In genomic region chr19:48391551-48391950, GRCm38 (mm10) we compare ENCODE assay signal across 12 mouse cellular contexts.
DNase-seq lines count a peak whose midpoint lies in the region; ATAC-seq and TF ChIP-seq lines count a peak whose summit lies in the region.
"Had no signal": no experiment of that assay in that cellular context is flagged by ENCODE, and none has a peak within 500 bp of the region (broad histone marks: within the 10 kb centered on the region; RNA-seq: fewer than 3 reads in every experiment).

No protein-coding gene starts in this region.

- TF ChIP-seq CTCF in layer of hippocampus, adult 2 months (conservative IDR thresholded peaks at IDR 0.05) = peak; percentile 85
- TF ChIP-seq CTCF in stomach, postnatal 0 days (IDR thresholded peaks at IDR 0.05; ENCODE audit: low read depth) = peak; percentile 66

- H3K4me3 ChIP-seq in heart, embryonic 12.5 days = no peak overlapping the region
- H3K4me3 ChIP-seq in midbrain, embryonic 14.5 days (replicated peaks; ENCODE audit: low read depth, low read length) = no peak overlapping the region
- no peak overlapping the region for H3K4me3 ChIP-seq in midbrain, embryonic 10.5 days
- no peak overlapping the region for H3K4me3 ChIP-seq in layer of hippocampus, adult 2 months
- H3K4me3 ChIP-seq in stomach, postnatal 0 days (ENCODE audit: low read depth, low read length) = no peak overlapping the region
- H3K4me3 ChIP-seq in neural tube, embryonic 15.5 days (replicated peaks) = no peak overlapping the region
- H3K4me3 ChIP-seq: embryonic facial prominence, embryonic 15.5 days; heart, embryonic 15.5 days had no signal

- H3K27me3 ChIP-seq in heart, embryonic 12.5 days (replicated peaks) = peaks cover 2% of the 10 kb centered on the region; the same call in 1 of the 2 replicates
- no peaks in the 10 kb centered on the region for H3K27me3 ChIP-seq in midbrain, embryonic 14.5 days (ENCODE audit: control insufficient read depth, insufficient read depth, low read length)
- no peaks in the 10 kb centered on the region for H3K27me3 ChIP-seq in midbrain, embryonic 10.5 days (ENCODE audit: low read depth, poor library complexity, severe bottlenecking)
- H3K27me3 ChIP-seq in stomach, postnatal 0 days (ENCODE audit: control insufficient read depth, insufficient read depth, low read length) = no peaks in the 10 kb centered on the region
- H3K27me3 ChIP-seq in neural tube, embryonic 15.5 days (replicated peaks) = no peaks in the 10 kb centered on the region
- H3K27me3 ChIP-seq: embryonic facial prominence, embryonic 15.5 days; heart, embryonic 15.5 days had no signal

- H3K4me2 ChIP-seq in heart, embryonic 12.5 days = no peak overlapping the region
- H3K4me2 ChIP-seq in midbrain, embryonic 14.5 days (ENCODE audit: low read length) = no peak overlapping the region
- no peak overlapping the region for H3K4me2 ChIP-seq in stomach, postnatal 0 days (replicated peaks; ENCODE audit: low read depth)
- H3K4me2 ChIP-seq in neural tube, embryonic 15.5 days = no peak overlapping the region
- H3K4me2 ChIP-seq: embryonic facial prominence, embryonic 15.5 days; heart, embryonic 15.5 days had no signal

- ATAC-seq in heart, embryonic 12.5 days (ENCODE audit: insufficient number of reproducible peaks, low FRiP score) = no peak
- no peak for ATAC-seq in midbrain, embryonic 14.5 days (ENCODE audit: low FRiP score, low TSS enrichment)
- no peak for ATAC-seq in stomach, postnatal 0 days (ENCODE audit: low FRiP score, low TSS enrichment)
- no peak for ATAC-seq in neural tube, embryonic 15.5 days (ENCODE audit: low FRiP score)

- DNase-seq in heart, postnatal 10 days = peak; percentile 4 to 20
- peak; percentile 71 for DNase-seq in midbrain, embryonic 14.5 days
- no peak for DNase-seq in midbrain, embryonic 10.5 days (ENCODE audit: low spot score)
- DNase-seq in layer of hippocampus, adult 2 months (ENCODE audit: low spot score in 2 of 2) = peak; percentile 49 to 50
- no peak for DNase-seq in stomach, postnatal 0 days (ENCODE audit: low spot score)
- DNase-seq in yolk sac, embryonic 10.5 days (ENCODE audit: low spot score) = no peak
- DNase-seq: adrenal gland, adult 8-10 months had no signal

- 38% methylated on average over 1 of the region's 1 CpGs for whole genome bisulfite sequencing in heart, embryonic 12.5 days
- 69% methylated on average over 1 of the region's 1 CpGs for WGBS in midbrain, embryonic 14.5 days
- WGBS in midbrain, embryonic 10.5 days = 88% methylated on average over 1 of the region's 1 CpGs
- 61% methylated on average over 1 of the region's 1 CpGs for WGBS in stomach, postnatal 0 days
- 46% methylated on average over 1 of the region's 1 CpGs for WGBS in neural tube, embryonic 15.5 days

- no peak for TF ChIP-seq EP300 in stomach, postnatal 0 days (optimal IDR thresholded peaks at IDR 0.05)

- H3K9me3 ChIP-seq in heart, embryonic 12.5 days (replicated peaks) = no peaks in the 10 kb centered on the region
- no peaks in the 10 kb centered on the region for H3K9me3 ChIP-seq in midbrain, embryonic 14.5 days (ENCODE audit: control insufficient read depth, low read length)
- H3K9me3 ChIP-seq in midbrain, embryonic 10.5 days (replicated peaks) = no peaks in the 10 kb centered on the region
- no peaks in the 10 kb centered on the region for H3K9me3 ChIP-seq in stomach, postnatal 0 days (ENCODE audit: control insufficient read depth, low read length)
- H3K9me3 ChIP-seq in neural tube, embryonic 15.5 days (replicated peaks) = no peaks in the 10 kb centered on the region
- H3K9me3 ChIP-seq: embryonic facial prominence, embryonic 15.5 days; heart, embryonic 15.5 days had no signal

- intact Hi-C loops in heart, postnatal 10 days (cut with DNase I) = loop anchor here (2.0 kb wide), 2 partner anchors 187 to 403 kb away; no protein-coding TSS in a partner anchor

- no peaks in the 10 kb centered on the region for H3K4me1 ChIP-seq in heart, embryonic 12.5 days (replicated peaks)
- no peaks in the 10 kb centered on the region for H3K4me1 ChIP-seq in midbrain, embryonic 14.5 days (ENCODE audit: control insufficient read depth, insufficient read depth, low read length)
- H3K4me1 ChIP-seq in midbrain, embryonic 10.5 days = no peaks in the 10 kb centered on the region
- no peaks in the 10 kb centered on the region for H3K4me1 ChIP-seq in stomach, postnatal 0 days (replicated peaks; ENCODE audit: control insufficient read depth, insufficient read depth)
- H3K4me1 ChIP-seq in neural tube, embryonic 15.5 days = peaks cover 7% of the 10 kb centered on the region; the same call in 1 of the 2 replicates
- H3K4me1 ChIP-seq: embryonic facial prominence, embryonic 15.5 days; heart, embryonic 15.5 days had no signal

- H3K27ac ChIP-seq in heart, embryonic 12.5 days (ENCODE audit: poor library complexity, severe bottlenecking) = no peak overlapping the region
- H3K27ac ChIP-seq in midbrain, embryonic 14.5 days (replicated peaks; ENCODE audit: low read depth, low read length) = no peak overlapping the region
- H3K27ac ChIP-seq in midbrain, embryonic 10.5 days (replicated peaks) = no peak overlapping the region
- H3K27ac ChIP-seq in layer of hippocampus, adult 2 months = no peak overlapping the region
- no peak overlapping the region for H3K27ac ChIP-seq in stomach, postnatal 0 days (replicated peaks)
- H3K27ac ChIP-seq in neural tube, embryonic 15.5 days (replicated peaks) = no peak overlapping the region
- H3K27ac ChIP-seq: embryonic facial prominence, embryonic 15.5 days; heart, embryonic 15.5 days; macrophage had no signal

- H3K9ac ChIP-seq in heart, embryonic 12.5 days = no peak overlapping the region
- H3K9ac ChIP-seq in midbrain, embryonic 14.5 days (replicated peaks; ENCODE audit: low read length) = no peak overlapping the region
- no peak overlapping the region for H3K9ac ChIP-seq in stomach, postnatal 0 days (ENCODE audit: low read length)
- no peak overlapping the region for H3K9ac ChIP-seq in neural tube, embryonic 15.5 days (replicated peaks)
- H3K9ac ChIP-seq: embryonic facial prominence, embryonic 15.5 days; heart, embryonic 15.5 days had no signal

- H3K36me3 ChIP-seq in heart, embryonic 12.5 days = no peaks in the 10 kb centered on the region
- no peaks in the 10 kb centered on the region for H3K36me3 ChIP-seq in midbrain, embryonic 14.5 days (ENCODE audit: control insufficient read depth, insufficient read depth, low read length)
- no peaks in the 10 kb centered on the region for H3K36me3 ChIP-seq in midbrain, embryonic 10.5 days
- H3K36me3 ChIP-seq in stomach, postnatal 0 days (ENCODE audit: control insufficient read depth, insufficient read depth, low read length) = no peaks in the 10 kb centered on the region
- no peaks in the 10 kb centered on the region for H3K36me3 ChIP-seq in neural tube, embryonic 15.5 days
- H3K36me3 ChIP-seq: embryonic facial prominence, embryonic 15.5 days; heart, embryonic 15.5 days had no signal

Comparison
In these comparisons a context has a peak if more than half of its experiments do, and no peak if none do; other contexts are left out.
1. DNase-seq: peak in heart, postnatal 10 days (2 of 2), midbrain, embryonic 14.5 days (single experiment) and layer of hippocampus, adult 2 months (2 of 2); none in midbrain, embryonic 10.5 days (single experiment), stomach, postnatal 0 days (single experiment) and yolk sac, embryonic 10.5 days (single experiment).